Mouse (Mus musculus) embryonic fibroblast, embryonic 13.5 days (primary cell): ENCODE measurements around the gene Prss53.

Experiments used
- CTCF ChIP-seq: IDR thresholded peaks from 2 replicates; pipeline ENCODE4 v1.5.1; 2011; ENCODE audit warnings: mild to moderate bottlenecking, control low read depth, low read length, moderate library complexity, borderline replicate concordance; ENCODE audit not compliant: insufficient read depth
- POLR2A ChIP-seq: IDR thresholded peaks from 2 replicates; pipeline ENCODE4 v1.6.1; 2011; ENCODE audit warnings: low read depth, mild to moderate bottlenecking, control low read depth, low read length, moderate library complexity

GRCm38 (mm10) chr7:127919290-127919689 is 28.5 kb upstream of the Prss53 start:
- no peak for TF ChIP-seq POLR2A
- TF ChIP-seq CTCF = no peak
